Mouse (Mus musculus) urinary bladder, postnatal 36 days (tissue): ENCODE measurements around the gene Vmn2r31.
A peak's percentile ranks its signal among the peaks of the same experiment; 100 is the strongest.
"Not testable (repeated sequence)": the region's sequence is repeated elsewhere in the genome, so short reads cannot be mapped to it uniquely, and the experiment has no call there.

Experiments used
- DNase-seq, 2 experiments: peaks; one replicate each; pipeline ENCODE4 v3.0.0; 2022; ENCODE audit warnings: low spot score in 2 of 2, mixed read lengths in 1 of 2

Gene Vmn2r31

DNA sequence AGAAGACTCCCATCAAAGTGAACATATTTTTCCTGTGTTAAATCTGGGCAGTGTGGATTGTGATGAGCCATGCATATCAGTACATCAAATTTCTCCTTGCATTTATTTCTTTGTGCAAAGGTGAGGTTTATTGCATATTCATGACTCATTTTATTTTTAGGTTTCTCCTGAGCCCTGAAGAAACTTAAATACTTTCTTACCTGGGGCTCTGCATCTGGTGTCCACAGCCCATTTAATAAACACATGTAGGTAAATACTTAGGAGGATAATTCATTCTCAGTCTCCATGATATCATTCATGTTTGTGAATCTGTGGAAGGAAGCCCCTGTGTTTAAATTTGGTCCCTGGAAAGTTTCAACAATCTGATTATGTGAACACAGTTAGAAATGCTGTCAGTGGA, at the start of gene Vmn2r31:
Gene Vmn2r31 (minus strand): TSS at position 101 of the 400 bp plus-strand sequence.
- not testable (repeated sequence) for DNase-seq

GRCm38 (mm10) chr7:7374431-7374830, 25.1 kb downstream of the Vmn2r31 start, which contains the start of gene Gm45783:
Gm45783 (minus strand) TSS chr7:7374573.
- peak in 1 of 2 experiments; percentile 11 for DNase-seq

- DNase-seq: not testable (repeated sequence)
Measured at GRCm38 (mm10) chr7:7337509-7337908, 62.0 kb downstream of the Vmn2r31 start, which contains the start of gene Vmn2r30. Vmn2r30 (minus strand) TSS chr7:7337609.
